Mouse (Mus musculus) lung, adult 2 months (tissue): Measurements from ENCODE around the gene Usp30.

Experiments used
- CTCF ChIP-seq: fragments of 200-500 bp; IDR thresholded peaks from 2 replicates; pipeline ENCODE4 v1.5.1; 2011; ENCODE audit warnings: mild to moderate bottlenecking, low read length, control low read depth; ENCODE audit not compliant: insufficient read depth
- POLR2A ChIP-seq: fragments of 200-500 bp; IDR thresholded peaks from 2 replicates; pipeline ENCODE4 v1.6.1; 2011; ENCODE audit warnings: low read depth, mild to moderate bottlenecking, control low read depth, low read length, borderline replicate concordance; ENCODE audit errors: extremely low read depth

GRCm38 (mm10) chr5:114067982-114068381, 2.7 kb downstream of the Usp30 start:
- TF ChIP-seq CTCF (no peak), POLR2A (no peak)
